Comparison of ENCODE assay signal across 14 mouse cellular contexts in the genomic region with DNA sequence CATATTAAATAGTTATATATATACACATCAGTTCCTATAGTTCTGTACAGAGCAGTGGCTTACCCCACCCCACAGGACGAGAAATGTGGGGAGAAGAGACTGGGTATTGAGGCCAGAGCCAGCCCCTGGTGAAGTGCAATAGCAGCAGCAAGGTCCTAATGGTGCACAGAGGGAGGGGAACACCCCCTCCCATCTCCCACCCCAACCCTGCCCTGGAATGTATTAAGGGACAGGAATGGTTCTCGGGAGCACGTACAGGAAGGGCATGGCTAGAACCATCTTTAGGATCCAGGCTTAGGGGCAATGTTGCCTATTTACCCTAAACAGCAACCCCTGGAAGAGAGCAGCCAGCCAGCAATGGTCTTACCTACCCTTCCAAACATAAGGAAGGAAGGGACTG. TPM values are rescaled to one million over a fixed set of nuclear protein-coding genes. Genes with fewer than 3 reads are reported as not detected.
"Had no signal": no experiment of that assay in that cellular context is flagged by ENCODE, and none has a peak within 500 bp of the region (broad histone marks: within the 10 kb centered on the region; RNA-seq: fewer than 3 reads in every experiment).

No protein-coding gene starts in this region.

- H3K9ac ChIP-seq: limb, embryonic 13.5 days; liver, embryonic 14.5 days; midbrain, embryonic 15.5 days had no signal

- DNase-seq: kidney, adult 11 months; kidney, postnatal 14 days; lung, adult 18-20 months; lung, postnatal 36 days; right cerebral cortex, adult 18-20 months; thymus, postnatal 14 days had no signal

- H3K27me3 ChIP-seq: limb, embryonic 13.5 days; midbrain, embryonic 15.5 days had no signal

- ATAC-seq: lung, postnatal 0 days; midbrain, embryonic 15.5 days had no signal

- H3K9me3 ChIP-seq: limb, embryonic 13.5 days; midbrain, embryonic 15.5 days had no signal

- H3K4me3 ChIP-seq: left cerebral cortex, adult 2 months; limb, embryonic 13.5 days had no signal

- H3K4me2 ChIP-seq: limb, embryonic 13.5 days; midbrain, embryonic 15.5 days had no signal

- H3K27ac ChIP-seq: left cerebral cortex, adult 2 months; limb, embryonic 13.5 days; liver, embryonic 14.5 days; midbrain, embryonic 15.5 days; stomach, postnatal 0 days had no signal

RNA-seq across cellular contexts. Expression of a gene that starts 17.0 kb away (rescaled TPM):
- polyA plus RNA-seq: kidney, embryonic 14.5 days; limb, embryonic 13.5 days; lung, postnatal 0 days; midbrain, embryonic 15.5 days; neural tube, embryonic 14.5 days; stomach, postnatal 0 days had no signal
